Mouse (Mus musculus) kidney, adult 8-10 months (tissue): Measurements from ENCODE around the gene Mrtfa.

ENCODE experiments used
- DNase-seq, 2 experiments: peaks; one replicate each; pipeline ENCODE4 v3.0.0; 2022

Gene Mrtfa

GRCm38 (mm10) chr15:81154846-81155624 lies 35.5 kb downstream of the Mrtfa start:
- peak in 1 of 2 experiments; percentile 18 for DNase-seq

- DNase-seq: no peak
Observed at GRCm38 (mm10) chr15:81141956-81142576, 48.5 kb downstream of the Mrtfa start.

- no peak for DNase-seq
Observed at GRCm38 (mm10) chr15:81140004-81140403, 50.6 kb downstream of the Mrtfa start.

- DNase-seq: no peak
Observed at GRCm38 (mm10) chr15:81137298-81137697, 53.3 kb downstream of the Mrtfa start.

- no peak for DNase-seq
Observed at GRCm38 (mm10) chr15:81133781-81134180, 56.8 kb downstream of the Mrtfa start.

GRCm38 (mm10) chr15:81131152-81131551 lies 59.4 kb downstream of the Mrtfa start:
- no peak for DNase-seq

GRCm38 (mm10) chr15:81129970-81130369 lies 60.6 kb downstream of the Mrtfa start:
- no peak for DNase-seq

- peak; percentile 23 to 27 for DNase-seq
Observed at GRCm38 (mm10) chr15:81128155-81128838, 62.3 kb downstream of the Mrtfa start.

GRCm38 (mm10) chr15:81124282-81124681 lies 66.3 kb downstream of the Mrtfa start:
- no peak for DNase-seq

GRCm38 (mm10) chr15:81123122-81123521 lies 67.4 kb downstream of the Mrtfa start:
- DNase-seq: no peak

- DNase-seq: no peak
Observed at GRCm38 (mm10) chr15:81122535-81122934, 68.0 kb downstream of the Mrtfa start.

- DNase-seq: no peak
Observed at GRCm38 (mm10) chr15:81122078-81122477, 68.5 kb downstream of the Mrtfa start.

GRCm38 (mm10) chr15:81120946-81121345 lies 69.6 kb downstream of the Mrtfa start:
- no peak for DNase-seq

GRCm38 (mm10) chr15:81120140-81120539 lies 70.4 kb downstream of the Mrtfa start:
- DNase-seq: no peak

GRCm38 (mm10) chr15:81118226-81118625 lies 72.3 kb downstream of the Mrtfa start:
- no peak for DNase-seq

GRCm38 (mm10) chr15:81112589-81112988 lies 78.0 kb downstream of the Mrtfa start:
- DNase-seq: no peak

- DNase-seq: no peak
Observed at GRCm38 (mm10) chr15:81110315-81110714, 80.2 kb downstream of the Mrtfa start.

- no peak for DNase-seq
Observed at GRCm38 (mm10) chr15:81105962-81106361, 84.6 kb downstream of the Mrtfa start.

- no peak for DNase-seq
Observed at GRCm38 (mm10) chr15:81104585-81105259, 85.8 kb downstream of the Mrtfa start.

- no peak for DNase-seq
Observed at GRCm38 (mm10) chr15:81103500-81103899, 87.1 kb downstream of the Mrtfa start.

- no peak for DNase-seq
Observed at GRCm38 (mm10) chr15:81102274-81102879, 88.2 kb downstream of the Mrtfa start.

GRCm38 (mm10) chr15:81101316-81101715 lies 89.2 kb downstream of the Mrtfa start:
- DNase-seq: no peak

GRCm38 (mm10) chr15:81099269-81099668 lies 91.3 kb downstream of the Mrtfa start:
- DNase-seq: no peak
